Mouse (Mus musculus): Measurements from ENCODE around the gene Six5. TPM values are rescaled to one million over a fixed set of nuclear protein-coding genes. Genes with fewer than 3 reads are reported as not detected.
"Not testable (repeated sequence)": the region's sequence is repeated elsewhere in the genome, so short reads cannot be mapped to it uniquely, and the experiment has no call there.

Gene Six5
- polyA plus RNA-seq, 1 experiment from 2014 or later, result 7.6 TPM

DNA sequence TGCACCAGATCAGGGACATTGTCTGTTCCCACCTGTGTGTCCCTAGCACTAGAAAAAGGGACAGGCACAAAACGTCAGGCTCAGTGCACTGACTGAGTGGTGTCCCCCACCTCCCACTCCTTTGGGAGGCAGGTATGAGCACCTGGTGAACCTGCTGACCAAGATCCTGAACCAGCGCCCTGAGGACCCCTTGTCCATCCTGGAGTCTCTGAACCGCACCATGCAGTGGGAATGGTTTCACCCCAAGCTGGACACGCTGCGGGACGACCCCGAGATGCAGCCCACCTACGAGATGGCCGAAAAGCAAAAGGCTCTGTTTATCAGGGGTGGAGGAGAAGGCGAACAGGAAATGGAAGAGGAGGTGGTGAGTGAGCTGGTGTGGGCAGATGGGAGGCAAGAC is 37.0 kb upstream of the Six5 start:
- Histone ChIP-seq H3K4me1 (replicated peaks; ENCODE audit: insufficient read depth, low read length) (no peaks in the 10 kb centered on the region), H3K27ac (no peak overlapping the region), H3K9ac (ENCODE audit: low read depth, low read length) (no peak overlapping the region), H3K4me3 (replicated peaks; ENCODE audit: low read depth, low read length) (no peak overlapping the region), H3K36me3 (ENCODE audit: insufficient read depth, low read length) (peaks cover 3% of the 10 kb centered on the region; the same call in 1 of the 2 replicates), H3K27me3 (ENCODE audit: insufficient read depth, low read length) (no peaks in the 10 kb centered on the region), H3K9me3 (replicated peaks; ENCODE audit: low read length) (no peaks in the 10 kb centered on the region), H3K4me2 (ENCODE audit: low read length) (no peak overlapping the region)
- DNase-seq (ENCODE audit: low spot score) (no peak), ATAC-seq (replicated peaks; ENCODE audit: low FRiP score, low read depth) (no peak)
- WGBS, result 86% methylated on average over 10 of the region's 10 CpGs
- TF ChIP-seq CTCF (IDR thresholded peaks at IDR 0.05; ENCODE audit: low read depth), result no peak

DNA sequence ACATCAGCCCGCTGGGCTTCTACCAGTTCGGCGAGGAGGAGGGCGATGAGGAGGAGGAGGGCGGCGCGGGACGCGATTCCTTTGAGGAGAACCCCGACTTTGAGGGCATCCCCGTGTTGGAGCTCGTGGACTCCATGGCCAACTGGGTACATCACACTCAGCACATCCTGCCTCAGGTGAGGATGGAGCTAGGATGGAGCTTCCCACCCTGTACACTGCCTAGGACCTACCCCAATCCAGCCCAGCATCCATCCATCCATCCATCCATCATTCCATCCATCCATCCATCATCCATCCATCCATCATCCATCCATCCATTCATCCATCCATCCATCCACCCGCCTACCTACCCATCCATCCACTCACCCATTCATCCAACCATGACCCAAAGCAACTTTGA is 28.5 kb upstream of the Six5 start:
- 0 out of 2 replicates have a peak overlapping the region, but pooled peaks have one; percentile 9 for H3K4me3 ChIP-seq (replicated peaks; ENCODE audit: low read depth, low read length)
- no peak overlapping the region for H3K27ac ChIP-seq
- 59% methylated on average over 13 of the region's 13 CpGs for WGBS
- ATAC-seq (replicated peaks; ENCODE audit: low FRiP score, low read depth) (0 out of 2 replicates have a peak, but pooled peaks have one; percentile 23), DNase-seq (ENCODE audit: low spot score) (no peak)
- no peaks in the 10 kb centered on the region for H3K9me3 ChIP-seq (replicated peaks; ENCODE audit: low read length)
- no peaks in the 10 kb centered on the region for H3K36me3 ChIP-seq (ENCODE audit: insufficient read depth, low read length)
- 0 out of 2 replicates have a peak overlapping the region, but pooled peaks have one; percentile 21 for H3K4me2 ChIP-seq (ENCODE audit: low read length)
- peaks cover 19% of the 10 kb centered on the region; the same call in 1 of the 2 replicates for H3K27me3 ChIP-seq (ENCODE audit: insufficient read depth, low read length)
- no peak overlapping the region for H3K9ac ChIP-seq (ENCODE audit: low read depth, low read length)
- no peak for TF ChIP-seq CTCF (IDR thresholded peaks at IDR 0.05; ENCODE audit: low read depth)
- no peaks in the 10 kb centered on the region for H3K4me1 ChIP-seq (replicated peaks; ENCODE audit: insufficient read depth, low read length)

DNA sequence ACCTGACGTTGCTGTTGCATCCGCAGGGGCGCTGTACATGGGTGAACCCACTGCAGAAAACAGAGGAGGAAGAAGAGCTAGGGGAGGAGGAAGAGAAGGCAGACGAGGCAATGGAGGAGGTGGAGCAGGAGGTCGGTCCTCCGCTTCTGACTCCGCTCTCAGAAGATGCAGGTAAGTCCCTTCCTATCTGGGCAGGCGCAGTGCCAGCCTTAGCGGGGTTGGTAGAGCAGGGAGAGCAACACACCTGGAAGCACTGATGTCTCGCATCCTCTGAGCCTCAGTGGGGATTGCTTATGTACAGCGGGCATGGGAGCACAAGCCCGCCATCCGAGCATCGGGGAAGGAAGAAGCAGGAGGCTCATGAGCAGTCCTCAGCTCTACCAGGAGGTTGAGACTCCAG is 27.3 kb upstream of the Six5 start:
- ATAC-seq (replicated peaks; ENCODE audit: low FRiP score, low read depth), result no peak
- Histone ChIP-seq H3K27ac (no peak overlapping the region), H3K9me3 (replicated peaks; ENCODE audit: low read length) (no peaks in the 10 kb centered on the region), H3K9ac (ENCODE audit: low read depth, low read length) (no peak overlapping the region), H3K4me3 (replicated peaks; ENCODE audit: low read depth, low read length) (no peak overlapping the region), H3K4me1 (replicated peaks; ENCODE audit: insufficient read depth, low read length) (no peaks in the 10 kb centered on the region), H3K27me3 (ENCODE audit: insufficient read depth, low read length) (peaks cover 19% of the 10 kb centered on the region; the same call in 1 of the 2 replicates), H3K36me3 (ENCODE audit: insufficient read depth, low read length) (no peaks in the 10 kb centered on the region), H3K4me2 (ENCODE audit: low read length) (no peak overlapping the region)
- 48% methylated on average over 14 of the region's 14 CpGs for WGBS
- DNase-seq (ENCODE audit: low spot score), result no peak
- TF ChIP-seq CTCF (IDR thresholded peaks at IDR 0.05; ENCODE audit: low read depth), result no peak

DNA sequence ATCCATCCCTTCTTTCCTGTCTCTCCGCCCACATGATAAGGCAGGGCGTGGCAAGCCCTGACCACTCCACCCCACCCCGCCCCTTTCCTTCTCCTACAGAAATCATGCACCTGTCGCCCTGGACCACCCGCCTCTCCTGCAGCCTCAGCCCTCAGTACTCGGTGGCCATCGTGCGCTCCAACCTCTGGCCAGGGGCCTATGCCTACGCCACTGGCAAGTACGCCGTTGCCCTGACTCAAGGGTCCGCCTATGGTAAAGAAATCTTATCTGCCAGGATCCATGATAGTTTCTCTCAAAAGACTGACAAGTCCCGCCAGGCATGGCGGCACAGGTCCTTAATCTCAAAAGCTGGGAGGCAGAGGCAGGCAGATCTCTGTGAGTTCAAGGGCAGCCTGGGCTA is 26.5 kb upstream of the Six5 start:
- no peak overlapping the region for H3K4me3 ChIP-seq (replicated peaks; ENCODE audit: low read depth, low read length)
- no peaks in the 10 kb centered on the region for H3K9me3 ChIP-seq (replicated peaks; ENCODE audit: low read length)
- 62% methylated on average over 10 of the region's 14 CpGs for WGBS
- H3K27ac ChIP-seq, result no peak overlapping the region
- peaks cover 19% of the 10 kb centered on the region; the same call in 1 of the 2 replicates for H3K27me3 ChIP-seq (ENCODE audit: insufficient read depth, low read length)
- no peaks in the 10 kb centered on the region for H3K4me1 ChIP-seq (replicated peaks; ENCODE audit: insufficient read depth, low read length)
- ATAC-seq (replicated peaks; ENCODE audit: low FRiP score, low read depth) (no peak), DNase-seq (ENCODE audit: low spot score) (no peak)
- no peak overlapping the region for H3K9ac ChIP-seq (ENCODE audit: low read depth, low read length)
- H3K4me2 ChIP-seq (ENCODE audit: low read length), result no peak overlapping the region
- no peaks in the 10 kb centered on the region for H3K36me3 ChIP-seq (ENCODE audit: insufficient read depth, low read length)
- no peak for TF ChIP-seq CTCF (IDR thresholded peaks at IDR 0.05; ENCODE audit: low read depth)

DNA sequence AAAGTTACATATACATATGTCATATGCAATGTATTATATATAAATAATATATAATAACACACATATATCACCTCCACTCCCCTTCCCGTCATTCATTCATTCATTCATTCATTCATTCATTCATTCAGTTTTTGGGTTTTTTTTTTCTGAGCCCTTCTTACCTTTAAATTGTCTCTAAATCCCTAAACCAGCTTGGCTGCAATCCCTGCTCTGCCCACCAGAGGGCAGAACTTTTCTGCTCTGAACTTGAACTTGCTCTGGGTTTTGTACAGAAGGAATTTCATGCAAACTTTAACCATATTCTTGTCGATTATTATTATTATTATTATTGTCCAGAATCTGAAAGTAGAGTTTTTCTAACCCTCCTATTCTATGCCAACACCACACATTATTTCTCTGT is 25.7 kb upstream of the Six5 start:
- DNase-seq (ENCODE audit: low spot score), result peak; percentile 79
- TF ChIP-seq CTCF (IDR thresholded peaks at IDR 0.05; ENCODE audit: low read depth), result peak; percentile 83
- H3K27ac ChIP-seq, result no peak overlapping the region
- ATAC-seq (replicated peaks; ENCODE audit: low FRiP score, low read depth), result no peak
- no peak overlapping the region for H3K4me3 ChIP-seq (replicated peaks; ENCODE audit: low read depth, low read length)
- no peaks in the 10 kb centered on the region for H3K9me3 ChIP-seq (replicated peaks; ENCODE audit: low read length)
- H3K9ac ChIP-seq (ENCODE audit: low read depth, low read length), result no peak overlapping the region
- no peaks in the 10 kb centered on the region for H3K4me1 ChIP-seq (replicated peaks; ENCODE audit: insufficient read depth, low read length)
- WGBS, result 3% methylated on average over 2 of the region's 2 CpGs
- H3K4me2 ChIP-seq (ENCODE audit: low read length), result no peak overlapping the region
- peaks cover 19% of the 10 kb centered on the region; the same call in 1 of the 2 replicates for H3K27me3 ChIP-seq (ENCODE audit: insufficient read depth, low read length)
- no peaks in the 10 kb centered on the region for H3K36me3 ChIP-seq (ENCODE audit: insufficient read depth, low read length)

DNA sequence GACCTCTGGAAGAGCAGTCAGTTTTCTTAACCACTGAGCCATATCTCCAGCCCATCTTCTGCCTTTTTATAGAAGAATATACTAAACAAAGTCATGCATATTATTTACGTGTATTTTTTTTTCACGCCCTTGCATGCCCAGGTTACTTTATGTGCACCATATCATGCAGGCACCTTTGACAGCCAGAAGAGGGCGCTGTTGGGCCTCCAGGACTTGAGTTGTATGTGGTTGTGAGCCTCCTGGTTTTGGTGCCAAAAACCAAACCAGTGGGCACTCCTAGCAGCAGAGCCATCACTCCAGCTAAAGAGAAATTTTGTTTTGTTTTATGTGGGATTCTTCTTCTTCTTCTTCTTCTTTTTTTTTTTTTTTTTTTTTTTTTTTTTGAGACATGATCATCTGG is 24.9 kb upstream of the Six5 start:
- TF ChIP-seq CTCF (IDR thresholded peaks at IDR 0.05; ENCODE audit: low read depth), result peak; percentile 66
- DNase-seq (ENCODE audit: low spot score), result no peak
- Histone ChIP-seq H3K27ac (no peak overlapping the region), H3K4me2 (ENCODE audit: low read length) (no peak overlapping the region), H3K9ac (ENCODE audit: low read depth, low read length) (no peak overlapping the region), H3K4me1 (replicated peaks; ENCODE audit: insufficient read depth, low read length) (no peaks in the 10 kb centered on the region), H3K9me3 (replicated peaks; ENCODE audit: low read length) (no peaks in the 10 kb centered on the region), H3K36me3 (ENCODE audit: insufficient read depth, low read length) (no peaks in the 10 kb centered on the region), H3K27me3 (ENCODE audit: insufficient read depth, low read length) (peaks cover 18% of the 10 kb centered on the region; the same call in 1 of the 2 replicates), H3K4me3 (replicated peaks; ENCODE audit: low read depth, low read length) (no peak overlapping the region)
- no peak for ATAC-seq (replicated peaks; ENCODE audit: low FRiP score, low read depth)
- 54% methylated on average over 3 of the region's 3 CpGs for WGBS

DNA sequence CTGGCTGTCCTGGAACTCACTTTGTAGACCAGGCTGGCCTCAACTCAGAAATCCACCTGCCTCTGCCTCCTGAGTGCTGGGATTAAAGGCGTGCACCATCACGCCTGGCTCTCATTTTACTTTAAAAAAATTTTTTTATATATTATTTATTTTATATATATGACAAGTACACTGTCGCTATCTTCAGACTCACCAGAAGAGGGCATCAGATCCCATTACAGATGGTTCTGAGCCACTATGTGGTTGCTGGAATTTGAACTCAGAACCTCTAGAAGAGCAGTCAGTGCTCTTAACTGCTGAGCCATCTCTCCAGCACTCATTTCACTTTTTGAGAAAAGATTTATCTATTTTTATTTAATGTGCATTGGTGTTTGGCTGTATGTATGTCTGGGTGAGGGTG is 23.4 kb upstream of the Six5 start:
- DNase-seq (ENCODE audit: low spot score); H3K27ac ChIP-seq; H3K9ac ChIP-seq (ENCODE audit: low read depth, low read length); H3K4me1 ChIP-seq (replicated peaks; ENCODE audit: insufficient read depth, low read length); ATAC-seq (replicated peaks; ENCODE audit: low FRiP score, low read depth); H3K9me3 ChIP-seq (replicated peaks; ENCODE audit: low read length); H3K4me3 ChIP-seq (replicated peaks; ENCODE audit: low read depth, low read length); H3K4me2 ChIP-seq (ENCODE audit: low read length); H3K36me3 ChIP-seq (ENCODE audit: insufficient read depth, low read length); H3K27me3 ChIP-seq (ENCODE audit: insufficient read depth, low read length): not testable (repeated sequence)
- 54% methylated on average over 3 of the region's 3 CpGs for WGBS
- TF ChIP-seq CTCF (IDR thresholded peaks at IDR 0.05; ENCODE audit: low read depth), result peak; percentile 49; the same call in 1 of the 2 replicates
